Mouse (Mus musculus): ENCODE measurements around the gene Slco3a1. TPM values are rescaled to one million over a fixed set of nuclear protein-coding genes. Genes with fewer than 3 reads are reported as not detected.

Slco3a1 gene
- polyA plus RNA-seq, 1 experiment from 2014 or later: 6.7 TPM

DNA sequence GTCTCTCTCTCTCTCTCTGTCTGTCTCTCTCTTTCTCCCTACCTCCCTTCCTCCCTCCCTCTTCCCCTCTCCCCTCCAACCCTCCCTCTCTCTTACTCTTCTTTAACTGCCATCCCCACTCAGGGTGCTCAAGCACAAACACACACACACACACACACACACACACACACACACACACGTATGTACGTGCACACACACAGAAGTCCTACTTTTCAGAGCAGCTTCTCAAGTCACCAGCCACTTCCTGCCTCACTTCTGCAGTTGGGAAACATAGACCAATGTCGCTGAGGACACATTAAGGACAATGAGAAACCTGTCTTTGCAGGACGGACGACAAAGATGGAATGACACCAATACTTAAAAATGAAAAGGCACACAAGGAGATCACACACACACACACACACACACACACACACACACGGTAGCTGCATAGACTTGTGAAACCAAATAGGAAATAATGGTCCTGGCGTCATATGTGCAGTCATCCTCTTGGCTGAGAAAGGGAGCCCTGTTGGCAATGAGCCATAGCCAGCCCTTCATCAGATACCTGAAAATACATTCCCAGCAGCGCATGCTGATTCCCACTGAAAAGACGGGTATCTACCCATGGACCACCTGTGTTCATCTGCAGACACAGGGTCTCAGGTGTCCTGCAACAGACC lies 3.1 kb downstream of the Slco3a1 start:
- Histone ChIP-seq H3K27ac (ENCODE audit: low read length) (no peak overlapping the region), H3K36me3 (ENCODE audit: control insufficient read depth, insufficient read depth, low read length) (no peaks in the 10 kb centered on the region), H3K9ac (ENCODE audit: low read depth, low read length) (no peak overlapping the region), H3K9me3 (ENCODE audit: control insufficient read depth, low read length) (no peaks in the 10 kb centered on the region), H3K4me1 (ENCODE audit: control insufficient read depth, insufficient read depth, low read length) (0 out of 2 replicates have a peak, but pooled peaks cover 7% of the 10 kb centered on the region), H3K27me3 (replicated peaks; ENCODE audit: control insufficient read depth, insufficient read depth, low read length) (peaks cover 17% of the 10 kb centered on the region; the same call in 1 of the 2 replicates), H3K4me2 (ENCODE audit: low read depth, low read length) (no peak overlapping the region), H3K4me3 (ENCODE audit: low read length) (no peak overlapping the region)
- no peak for ATAC-seq
- 78% methylated on average over 9 of the region's 9 CpGs for WGBS

DNA sequence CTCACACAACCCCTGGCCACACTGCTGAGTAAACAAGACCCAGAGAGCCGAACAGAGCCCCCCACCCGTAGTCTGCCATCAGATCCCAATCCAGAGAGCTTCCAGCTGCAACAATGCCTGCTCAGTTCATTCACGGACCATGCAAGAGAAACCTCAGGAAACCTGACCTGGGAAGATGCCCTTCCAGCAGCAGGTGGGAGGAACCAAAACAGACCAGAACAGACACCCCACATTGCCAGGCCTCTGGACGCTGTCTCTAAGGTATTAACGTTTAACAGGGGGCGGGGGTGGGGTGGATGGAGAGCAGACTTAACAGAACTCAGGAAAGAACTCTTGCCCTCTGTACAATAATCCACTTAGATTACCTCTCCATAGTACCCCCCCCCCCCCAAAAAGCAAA lies 4.9 kb downstream of the Slco3a1 start:
- Histone ChIP-seq H3K9me3 (ENCODE audit: control insufficient read depth, low read length) (no peaks in the 10 kb centered on the region), H3K4me3 (ENCODE audit: low read length) (no peak overlapping the region), H3K4me2 (ENCODE audit: low read depth, low read length) (no peak overlapping the region), H3K4me1 (ENCODE audit: control insufficient read depth, insufficient read depth, low read length) (0 out of 2 replicates have a peak, but pooled peaks cover 5% of the 10 kb centered on the region), H3K9ac (ENCODE audit: low read depth, low read length) (no peak overlapping the region), H3K27me3 (replicated peaks; ENCODE audit: control insufficient read depth, insufficient read depth, low read length) (peaks cover 17% of the 10 kb centered on the region; the same call in 1 of the 2 replicates), H3K27ac (ENCODE audit: low read length) (no peak overlapping the region), H3K36me3 (ENCODE audit: control insufficient read depth, insufficient read depth, low read length) (no peaks in the 10 kb centered on the region)
- ATAC-seq: no peak
- 22% methylated on average over 6 of the region's 6 CpGs for WGBS

GRCm38 (mm10) chr7:74549013-74549582 lies 5.5 kb downstream of the Slco3a1 start:
- H3K36me3 ChIP-seq (ENCODE audit: control insufficient read depth, insufficient read depth, low read length): no peaks in the 10 kb centered on the region
- H3K9me3 ChIP-seq (ENCODE audit: control insufficient read depth, low read length): no peaks in the 10 kb centered on the region
- H3K27ac ChIP-seq (ENCODE audit: low read length): no peak overlapping the region
- 48% methylated on average over 6 of the region's 6 CpGs for WGBS
- H3K4me3 ChIP-seq (ENCODE audit: low read length): no peak overlapping the region
- no peak overlapping the region for H3K9ac ChIP-seq (ENCODE audit: low read depth, low read length)
- H3K4me1 ChIP-seq (ENCODE audit: control insufficient read depth, insufficient read depth, low read length): 0 out of 2 replicates have a peak, but pooled peaks cover 5% of the 10 kb centered on the region
- ATAC-seq: 0 out of 2 replicates have a peak, but pooled peaks have one; percentile 37
- H3K4me2 ChIP-seq (ENCODE audit: low read depth, low read length): no peak overlapping the region
- H3K27me3 ChIP-seq (replicated peaks; ENCODE audit: control insufficient read depth, insufficient read depth, low read length): peaks cover 16% of the 10 kb centered on the region; the same call in 1 of the 2 replicates

- no peaks in the 10 kb centered on the region for H3K36me3 ChIP-seq (ENCODE audit: control insufficient read depth, insufficient read depth, low read length)
- H3K9me3 ChIP-seq (ENCODE audit: control insufficient read depth, low read length): no peaks in the 10 kb centered on the region
- 0 out of 2 replicates have a peak, but pooled peaks cover 5% of the 10 kb centered on the region for H3K4me1 ChIP-seq (ENCODE audit: control insufficient read depth, insufficient read depth, low read length)
- 0 out of 2 replicates have a peak, but pooled peaks cover 1% of the 10 kb centered on the region for H3K27me3 ChIP-seq (replicated peaks; ENCODE audit: control insufficient read depth, insufficient read depth, low read length)
- 75% methylated on average over 6 of the region's 6 CpGs for WGBS
- H3K4me3 ChIP-seq (ENCODE audit: low read length): no peak overlapping the region
- ATAC-seq: no peak
- no peak overlapping the region for H3K4me2 ChIP-seq (ENCODE audit: low read depth, low read length)
- H3K27ac ChIP-seq (ENCODE audit: low read length): no peak overlapping the region
- H3K9ac ChIP-seq (ENCODE audit: low read depth, low read length): no peak overlapping the region
Measured at GRCm38 (mm10) chr7:74546691-74547090, 7.9 kb downstream of the Slco3a1 start.

DNA sequence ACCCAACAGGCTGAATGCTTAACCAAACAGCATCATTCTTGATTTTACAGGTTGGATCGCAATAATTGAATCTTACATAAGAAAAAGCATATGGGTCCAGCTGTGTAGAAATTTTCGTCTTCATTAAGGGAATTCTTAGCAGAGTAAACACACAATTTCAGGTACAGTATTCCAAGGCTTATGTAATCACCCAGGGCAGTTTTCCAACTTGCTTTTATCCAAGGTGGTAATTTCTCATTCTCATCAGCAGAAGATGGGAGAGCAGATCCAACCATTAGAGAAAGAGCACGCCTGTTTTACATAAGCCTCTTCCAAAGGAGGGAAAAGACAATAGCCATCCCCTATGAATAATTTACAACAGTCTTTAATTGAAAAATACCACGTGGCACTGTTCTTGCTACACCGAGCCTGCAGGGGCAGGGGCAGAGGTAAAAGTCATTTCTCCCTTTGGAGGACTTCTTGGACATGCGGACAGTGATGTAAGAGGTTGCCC lies 9.0 kb downstream of the Slco3a1 start:
- Histone ChIP-seq H3K9me3 (ENCODE audit: control insufficient read depth, low read length) (no peaks in the 10 kb centered on the region), H3K9ac (ENCODE audit: low read depth, low read length) (no peak overlapping the region), H3K4me2 (ENCODE audit: low read depth, low read length) (no peak overlapping the region), H3K36me3 (ENCODE audit: control insufficient read depth, insufficient read depth, low read length) (no peaks in the 10 kb centered on the region), H3K4me1 (ENCODE audit: control insufficient read depth, insufficient read depth, low read length) (0 out of 2 replicates have a peak, but pooled peaks cover 5% of the 10 kb centered on the region), H3K27ac (ENCODE audit: low read length) (no peak overlapping the region), H3K27me3 (replicated peaks; ENCODE audit: control insufficient read depth, insufficient read depth, low read length) (no peaks in the 10 kb centered on the region), H3K4me3 (ENCODE audit: low read length) (no peak overlapping the region)
- 84% methylated on average over 6 of the region's 6 CpGs for WGBS
- no peak for ATAC-seq

GRCm38 (mm10) chr7:74544306-74544705 lies 10.3 kb downstream of the Slco3a1 start:
- Histone ChIP-seq H3K4me2 (ENCODE audit: low read depth, low read length) (no peak overlapping the region), H3K4me3 (ENCODE audit: low read length) (no peak overlapping the region), H3K9me3 (ENCODE audit: control insufficient read depth, low read length) (no peaks in the 10 kb centered on the region), H3K27ac (ENCODE audit: low read length) (no peak overlapping the region), H3K9ac (ENCODE audit: low read depth, low read length) (no peak overlapping the region), H3K36me3 (ENCODE audit: control insufficient read depth, insufficient read depth, low read length) (no peaks in the 10 kb centered on the region), H3K4me1 (ENCODE audit: control insufficient read depth, insufficient read depth, low read length) (no peaks in the 10 kb centered on the region), H3K27me3 (replicated peaks; ENCODE audit: control insufficient read depth, insufficient read depth, low read length) (no peaks in the 10 kb centered on the region)
- WGBS: 83% methylated on average over 7 of the region's 7 CpGs
- ATAC-seq: no peak

GRCm38 (mm10) chr7:74541958-74542357 lies 12.6 kb downstream of the Slco3a1 start:
- Histone ChIP-seq H3K27ac (ENCODE audit: low read length) (no peak overlapping the region), H3K4me1 (ENCODE audit: control insufficient read depth, insufficient read depth, low read length) (no peaks in the 10 kb centered on the region), H3K4me2 (ENCODE audit: low read depth, low read length) (no peak overlapping the region), H3K9me3 (ENCODE audit: control insufficient read depth, low read length) (no peaks in the 10 kb centered on the region), H3K27me3 (replicated peaks; ENCODE audit: control insufficient read depth, insufficient read depth, low read length) (no peaks in the 10 kb centered on the region), H3K36me3 (ENCODE audit: control insufficient read depth, insufficient read depth, low read length) (no peaks in the 10 kb centered on the region), H3K4me3 (ENCODE audit: low read length) (no peak overlapping the region), H3K9ac (ENCODE audit: low read depth, low read length) (no peak overlapping the region)
- ATAC-seq: no peak
- WGBS: 74% methylated on average over 4 of the region's 4 CpGs

- H3K36me3 ChIP-seq (ENCODE audit: control insufficient read depth, insufficient read depth, low read length): no peaks in the 10 kb centered on the region
- no peak overlapping the region for H3K27ac ChIP-seq (ENCODE audit: low read length)
- no peaks in the 10 kb centered on the region for H3K4me1 ChIP-seq (ENCODE audit: control insufficient read depth, insufficient read depth, low read length)
- no peaks in the 10 kb centered on the region for H3K9me3 ChIP-seq (ENCODE audit: control insufficient read depth, low read length)
- 90% methylated on average over 7 of the region's 7 CpGs for WGBS
- ATAC-seq: no peak
- H3K4me2 ChIP-seq (ENCODE audit: low read depth, low read length): no peak overlapping the region
- H3K27me3 ChIP-seq (replicated peaks; ENCODE audit: control insufficient read depth, insufficient read depth, low read length): no peaks in the 10 kb centered on the region
- no peak overlapping the region for H3K9ac ChIP-seq (ENCODE audit: low read depth, low read length)
- no peak overlapping the region for H3K4me3 ChIP-seq (ENCODE audit: low read length)
Measured at GRCm38 (mm10) chr7:74540933-74541725, 13.5 kb downstream of the Slco3a1 start.

GRCm38 (mm10) chr7:74536186-74536585 lies 18.4 kb downstream of the Slco3a1 start:
- Histone ChIP-seq H3K36me3 (ENCODE audit: control insufficient read depth, insufficient read depth, low read length) (no peaks in the 10 kb centered on the region), H3K4me1 (ENCODE audit: control insufficient read depth, insufficient read depth, low read length) (no peaks in the 10 kb centered on the region), H3K9me3 (ENCODE audit: control insufficient read depth, low read length) (no peaks in the 10 kb centered on the region), H3K4me3 (ENCODE audit: low read length) (no peak overlapping the region), H3K27ac (ENCODE audit: low read length) (no peak overlapping the region), H3K27me3 (replicated peaks; ENCODE audit: control insufficient read depth, insufficient read depth, low read length) (no peaks in the 10 kb centered on the region), H3K4me2 (ENCODE audit: low read depth, low read length) (no peak overlapping the region), H3K9ac (ENCODE audit: low read depth, low read length) (no peak overlapping the region)
- ATAC-seq: no peak
- WGBS: 81% methylated on average over 4 of the region's 4 CpGs
